Mouse (Mus musculus) gastrocnemius, adult 8-10 months (tissue): ENCODE measurements at regions not wholly inside any gene's neighbourhood (a gene's known extent, or its start where the extent isn't known, plus 50 kb on each side); places are given as distances from the start of the nearest gene placed in this dataset.

Experiments used
- DNase-seq, 2 experiments: peaks; one replicate each; pipeline ENCODE4 v3.0.0; 2022; ENCODE audit warnings: low spot score in 2 of 2

DNA sequence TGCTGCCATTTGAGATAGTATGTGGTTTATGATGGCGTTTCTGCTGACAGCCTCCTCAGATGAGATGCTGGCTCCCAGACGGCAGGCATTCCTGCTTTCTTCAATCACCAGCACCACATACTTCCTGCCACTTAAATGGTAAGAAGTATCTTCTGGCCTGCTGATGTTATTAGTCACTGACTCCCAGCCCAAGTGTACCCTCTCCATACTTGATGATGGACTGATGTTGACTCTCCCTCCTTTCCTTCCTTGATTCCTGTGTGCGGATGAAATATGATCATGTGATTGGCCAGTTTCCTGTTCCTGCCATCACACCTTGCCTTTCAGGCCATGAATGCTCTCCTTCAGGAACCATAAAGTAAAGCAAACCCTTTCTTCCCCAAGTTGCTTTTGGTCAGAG, 50.8 kb upstream of the Rpl10-ps3 start:
- DNase-seq = no peak

DNA sequence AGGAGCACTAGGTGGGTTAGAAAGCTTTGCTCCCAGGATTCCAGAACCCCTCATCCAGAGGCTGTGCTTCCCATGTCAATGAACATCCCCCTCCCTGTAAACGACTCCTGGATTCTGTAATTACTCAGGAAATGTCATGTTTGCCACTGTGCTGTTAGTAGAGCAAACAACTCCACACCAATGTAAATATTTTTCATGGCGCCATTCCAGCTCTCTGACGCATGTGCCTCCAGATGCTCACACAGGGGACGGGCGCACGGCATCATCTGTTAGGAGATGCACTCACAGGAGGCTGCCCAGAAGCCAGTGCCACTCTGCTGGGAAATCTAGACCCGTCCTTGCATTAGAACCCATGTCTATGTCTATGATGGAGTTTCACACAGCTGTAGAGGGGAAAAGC, 51.3 kb upstream of the Rpl10-ps3 start:
- DNase-seq = no peak

DNA sequence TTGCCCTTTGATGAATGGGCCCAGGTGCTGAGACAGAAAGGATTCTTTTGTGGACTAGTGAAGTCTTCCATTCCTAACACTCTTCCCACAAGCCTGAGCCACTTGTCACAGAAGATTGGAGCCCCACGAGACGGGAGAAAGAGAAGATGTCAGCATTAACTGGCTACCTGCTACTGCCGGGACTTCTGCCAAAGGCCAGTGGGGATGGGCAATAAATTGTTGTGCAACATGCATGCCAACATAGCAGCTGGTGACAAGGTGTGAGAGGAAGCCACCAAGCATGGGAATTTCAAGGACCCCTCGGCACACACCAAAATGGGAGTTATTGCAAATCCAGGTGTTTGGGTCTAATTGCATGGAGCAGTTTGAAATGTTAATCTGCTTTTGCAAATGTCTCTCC, 63.6 kb upstream of the Rpl10-ps3 start:
- no peak for DNase-seq

DNA sequence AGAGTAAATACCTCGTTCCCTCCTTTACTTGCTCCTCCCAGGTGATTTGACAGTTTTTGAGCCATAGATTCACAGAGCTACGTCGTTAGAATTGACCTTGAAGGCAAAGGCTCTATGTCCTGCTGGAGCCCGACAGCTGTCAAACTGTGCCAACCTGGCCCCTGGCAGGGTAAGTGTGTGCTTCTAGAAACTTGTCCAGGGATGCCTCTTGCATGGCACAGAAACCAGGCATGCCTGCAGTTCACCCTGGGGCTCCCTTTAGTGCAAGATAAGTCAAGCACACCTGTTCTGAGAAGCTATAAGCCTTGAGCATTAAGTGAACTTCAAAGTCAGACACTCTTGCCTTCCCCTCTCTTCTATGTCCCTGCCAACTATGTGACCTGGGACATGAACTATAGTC, 64.1 kb upstream of the Rpl10-ps3 start:
- no peak for DNase-seq

DNA sequence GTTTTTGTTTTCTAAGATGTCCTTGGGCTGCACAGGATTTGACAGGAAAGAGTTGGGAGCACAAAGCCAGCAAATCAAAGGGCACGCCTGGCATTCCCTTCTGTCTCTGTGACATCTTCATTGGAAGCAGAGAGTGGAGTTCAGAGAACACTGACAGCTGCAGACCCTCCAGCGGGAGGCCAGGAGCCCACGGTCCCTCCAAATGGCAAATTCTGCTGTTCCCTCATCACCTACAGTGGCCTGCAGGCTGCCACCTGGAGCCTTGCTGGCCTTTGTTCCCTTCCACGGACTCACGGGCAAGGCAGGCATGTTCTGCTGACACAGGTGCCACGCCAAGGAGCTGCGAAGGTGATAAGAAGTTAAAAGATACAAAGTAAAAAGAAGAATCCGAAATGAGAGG, 68.2 kb upstream of the Rpl10-ps3 start:
- no peak for DNase-seq

DNA sequence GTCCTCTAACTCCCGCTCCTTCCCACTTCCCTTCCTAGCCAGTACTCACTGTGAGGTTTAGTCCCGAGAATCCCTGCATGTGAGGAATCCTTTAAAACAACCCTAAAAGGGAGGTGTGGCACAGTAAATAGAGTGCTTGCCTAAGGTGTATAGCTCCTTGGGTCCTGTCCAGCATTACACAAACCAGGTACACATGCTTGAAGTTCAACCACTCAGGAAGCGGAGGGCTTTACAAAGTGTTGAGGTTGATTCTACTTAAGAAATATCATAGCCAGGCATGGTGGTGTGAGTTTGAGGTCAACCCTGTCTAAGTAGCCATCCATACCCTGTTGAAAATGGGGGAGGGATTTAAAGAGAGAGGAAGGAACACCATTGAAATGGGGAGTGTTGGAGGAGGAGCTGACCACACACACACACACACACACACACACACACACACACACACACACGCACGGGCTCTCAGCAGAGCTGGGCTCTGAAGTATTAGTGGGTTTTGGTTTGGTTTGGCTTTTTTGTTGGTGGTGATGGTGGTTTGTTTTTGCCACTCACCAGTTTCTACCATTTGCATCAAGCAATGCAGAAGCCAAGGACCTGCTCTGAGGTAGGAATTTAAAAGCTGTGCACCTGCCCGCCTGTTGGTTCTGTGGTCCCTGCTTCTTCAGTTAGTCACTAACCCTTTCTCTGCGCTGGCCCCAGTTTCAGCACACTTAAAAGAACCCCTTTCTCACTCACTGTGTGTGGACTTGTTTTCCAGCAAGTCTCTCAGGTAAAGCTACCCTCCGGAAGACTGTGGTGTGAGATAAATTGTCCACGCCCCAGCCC, 69.0 kb upstream of the Rpl10-ps3 start:
- DNase-seq = no peak

DNA sequence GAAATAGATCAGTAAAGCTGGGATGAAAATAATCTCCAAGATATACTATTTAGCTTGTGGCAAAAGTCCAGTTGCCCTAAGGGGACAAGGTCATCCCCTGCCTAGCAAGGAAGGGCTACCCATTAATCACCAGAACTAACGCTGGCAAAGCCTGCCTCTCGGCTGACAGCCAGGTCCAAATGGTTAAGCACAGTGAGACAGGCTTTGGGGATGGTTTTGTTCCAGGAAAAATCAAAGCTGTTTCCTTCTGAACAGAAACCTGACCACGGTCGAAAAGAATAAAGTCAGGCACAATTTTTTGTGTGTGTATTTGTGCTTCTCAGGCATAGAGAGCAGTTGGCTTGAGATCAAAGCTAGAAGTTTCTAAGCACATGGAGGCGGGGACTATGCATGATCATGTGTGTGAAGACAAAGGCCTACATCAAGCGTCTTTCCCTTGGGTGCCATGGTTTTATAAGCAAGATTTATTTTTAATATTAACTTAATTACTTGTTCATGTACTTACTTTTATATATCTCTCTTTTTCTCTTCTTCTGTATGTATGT, 70.1 kb upstream of the Rpl10-ps3 start:
- DNase-seq = no peak

DNA sequence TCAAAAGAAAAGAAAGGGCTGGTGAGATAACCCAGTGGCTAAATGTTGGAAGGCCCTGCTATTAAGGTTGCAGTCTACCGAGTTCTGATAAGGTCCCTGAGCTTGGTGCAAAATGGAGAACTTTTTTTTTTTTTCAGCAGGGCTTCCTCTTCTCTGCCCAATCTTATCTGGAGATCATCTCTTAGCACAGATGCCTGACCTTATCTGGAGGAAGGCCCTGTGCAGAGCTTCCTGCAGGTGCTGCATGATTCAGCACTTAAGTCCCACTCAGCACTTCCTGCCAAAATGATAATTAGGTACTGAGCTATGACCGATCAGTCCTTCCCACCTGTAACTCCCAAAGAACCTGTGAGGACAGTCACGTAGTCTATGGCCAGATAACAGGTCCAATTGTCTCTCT, 71.9 kb upstream of the Rpl10-ps3 start:
- no peak for DNase-seq

DNA sequence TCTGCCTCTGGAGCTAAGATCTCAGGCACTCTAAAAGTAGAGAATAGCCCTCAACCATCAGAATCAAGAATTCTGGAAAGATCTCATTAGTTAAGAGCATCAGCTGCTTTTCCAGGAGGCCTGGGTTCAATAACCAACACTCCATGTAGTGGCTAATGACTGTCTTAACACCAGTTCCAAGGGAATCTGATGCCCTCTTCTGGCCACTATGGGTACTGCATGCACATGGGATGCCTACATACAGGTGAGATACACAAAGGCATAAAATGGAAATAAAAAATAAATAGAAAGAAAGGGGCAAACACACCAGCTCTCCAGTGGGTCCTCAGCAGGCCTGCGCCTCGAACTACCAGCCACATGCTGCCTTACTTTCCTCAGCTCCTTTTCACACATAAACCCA, 73.3 kb upstream of the Plet1 start:
- DNase-seq = no peak

DNA sequence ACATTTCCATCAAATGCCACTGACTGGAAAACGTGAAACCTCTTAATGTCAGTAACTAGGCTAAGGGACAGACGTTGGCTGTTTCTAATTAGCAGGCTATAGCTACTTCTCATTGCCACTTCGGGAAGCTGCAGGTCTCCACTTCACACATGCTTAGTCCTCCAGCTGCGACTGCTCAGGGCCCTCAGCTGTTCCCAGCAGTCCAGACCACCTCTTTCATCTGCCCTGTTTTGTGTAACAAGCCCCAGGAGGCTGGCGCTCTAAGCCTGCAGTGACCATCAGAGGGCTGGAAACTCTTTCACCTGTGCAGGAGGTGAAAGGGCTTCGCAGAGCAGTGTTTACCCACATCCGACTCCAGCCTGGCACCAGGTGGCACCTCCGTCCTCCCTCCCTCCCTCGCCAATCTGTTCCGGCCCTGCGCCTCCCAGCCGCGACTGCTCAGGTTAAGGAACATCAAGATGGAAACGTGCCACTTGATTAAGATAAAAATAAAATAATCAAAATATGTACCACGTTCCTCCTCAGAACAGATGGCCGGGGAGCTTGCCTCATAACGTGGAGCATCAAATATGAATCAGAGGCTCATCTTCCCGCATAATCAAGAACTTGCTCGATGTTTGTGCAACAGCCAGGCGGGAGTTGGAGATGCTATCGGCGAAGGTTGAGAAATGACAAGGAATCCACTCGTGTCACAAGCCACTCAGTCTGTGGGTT, 72.6 kb upstream of the Plet1 start:
- DNase-seq = no peak

DNA sequence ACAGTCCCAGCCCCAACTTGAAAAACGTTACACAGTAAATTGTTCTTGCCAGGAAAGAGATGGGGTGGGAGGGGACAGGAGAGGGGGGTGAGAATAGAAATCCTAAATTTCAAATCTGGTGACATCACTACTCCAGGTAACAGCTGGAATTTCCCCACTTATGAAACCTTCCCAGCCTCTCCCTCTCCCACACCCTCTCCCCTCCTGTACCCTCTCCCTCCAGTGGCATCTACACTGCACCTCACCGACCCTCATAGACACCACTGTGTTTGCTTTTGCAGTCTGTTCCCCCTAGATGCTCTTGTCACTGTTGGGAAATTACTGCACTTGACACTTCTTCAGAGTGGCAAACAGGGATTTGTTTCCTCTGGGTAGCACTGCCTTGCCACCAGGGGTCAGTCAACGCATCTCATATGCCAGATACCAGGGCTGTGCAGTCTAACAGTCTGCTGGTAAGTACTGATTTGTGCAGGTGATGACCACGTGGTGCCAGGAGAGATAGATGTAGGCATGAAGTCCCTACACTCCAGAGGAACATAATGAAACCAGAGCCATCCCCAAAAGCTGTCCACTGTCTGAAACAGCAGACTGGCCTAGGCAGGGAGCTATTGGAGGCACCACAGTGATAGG, 68.3 kb upstream of the Plet1 start:
- DNase-seq = no peak

DNA sequence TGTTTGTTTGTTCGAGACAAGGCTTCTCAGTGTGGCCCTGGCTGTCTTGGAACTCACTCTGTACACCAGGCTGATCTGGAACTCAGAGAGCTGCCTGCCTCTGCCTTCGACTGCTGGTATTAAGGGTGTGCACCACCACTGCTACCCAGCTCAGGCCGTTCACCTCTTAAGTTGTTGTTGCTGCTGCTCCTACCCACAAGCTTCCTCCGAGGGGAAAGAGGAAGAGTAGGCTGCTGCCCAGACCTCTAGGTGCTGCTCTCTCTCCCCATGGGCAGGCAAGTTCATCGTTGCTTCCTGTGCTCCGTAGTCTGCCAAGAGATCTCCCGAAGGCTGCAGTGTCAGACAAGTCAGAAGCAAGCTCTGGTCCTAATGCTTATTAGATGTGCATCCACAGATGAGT, 64.2 kb upstream of the Plet1 start:
- DNase-seq = no peak

DNA sequence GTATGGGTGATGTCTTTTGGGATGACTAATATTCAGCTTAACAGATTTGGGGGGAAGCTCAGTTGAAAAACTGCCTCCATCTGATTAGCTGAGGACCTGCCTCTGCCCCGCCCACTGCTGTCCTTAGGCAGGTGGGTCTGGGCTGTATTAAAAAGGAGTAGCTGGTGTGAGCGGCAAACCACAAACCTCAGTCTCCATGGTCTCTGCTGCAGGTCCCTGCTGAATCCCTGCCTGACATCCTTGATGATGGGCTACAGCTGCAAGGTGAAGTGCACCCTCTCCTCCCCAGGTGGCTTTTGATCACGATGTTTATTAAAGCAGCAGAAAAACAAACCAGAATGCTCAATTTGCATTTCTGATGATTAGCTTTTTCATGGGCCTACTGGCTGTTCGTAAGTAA, 60.8 kb upstream of the Plet1 start:
- DNase-seq = no peak

DNA sequence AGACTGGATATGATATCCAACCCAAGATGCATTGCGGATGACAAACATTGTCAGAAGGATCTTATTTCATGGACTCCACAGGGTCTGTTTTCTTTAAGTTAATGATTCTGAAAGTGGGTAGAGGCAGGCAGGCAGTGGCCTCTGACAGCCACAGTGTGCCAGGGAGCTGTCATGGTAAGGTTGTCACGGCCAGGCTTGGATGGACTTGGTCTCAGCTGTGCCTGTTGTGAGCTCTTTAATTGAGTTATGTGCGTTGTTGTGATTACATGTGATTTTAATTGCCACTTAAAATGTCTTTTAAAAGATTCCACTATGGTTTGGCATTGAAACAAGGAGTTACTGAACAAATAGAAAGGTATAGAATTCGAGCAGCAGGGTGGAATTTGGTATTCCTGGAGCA, 60.3 kb upstream of the Plet1 start:
- no peak for DNase-seq

DNA sequence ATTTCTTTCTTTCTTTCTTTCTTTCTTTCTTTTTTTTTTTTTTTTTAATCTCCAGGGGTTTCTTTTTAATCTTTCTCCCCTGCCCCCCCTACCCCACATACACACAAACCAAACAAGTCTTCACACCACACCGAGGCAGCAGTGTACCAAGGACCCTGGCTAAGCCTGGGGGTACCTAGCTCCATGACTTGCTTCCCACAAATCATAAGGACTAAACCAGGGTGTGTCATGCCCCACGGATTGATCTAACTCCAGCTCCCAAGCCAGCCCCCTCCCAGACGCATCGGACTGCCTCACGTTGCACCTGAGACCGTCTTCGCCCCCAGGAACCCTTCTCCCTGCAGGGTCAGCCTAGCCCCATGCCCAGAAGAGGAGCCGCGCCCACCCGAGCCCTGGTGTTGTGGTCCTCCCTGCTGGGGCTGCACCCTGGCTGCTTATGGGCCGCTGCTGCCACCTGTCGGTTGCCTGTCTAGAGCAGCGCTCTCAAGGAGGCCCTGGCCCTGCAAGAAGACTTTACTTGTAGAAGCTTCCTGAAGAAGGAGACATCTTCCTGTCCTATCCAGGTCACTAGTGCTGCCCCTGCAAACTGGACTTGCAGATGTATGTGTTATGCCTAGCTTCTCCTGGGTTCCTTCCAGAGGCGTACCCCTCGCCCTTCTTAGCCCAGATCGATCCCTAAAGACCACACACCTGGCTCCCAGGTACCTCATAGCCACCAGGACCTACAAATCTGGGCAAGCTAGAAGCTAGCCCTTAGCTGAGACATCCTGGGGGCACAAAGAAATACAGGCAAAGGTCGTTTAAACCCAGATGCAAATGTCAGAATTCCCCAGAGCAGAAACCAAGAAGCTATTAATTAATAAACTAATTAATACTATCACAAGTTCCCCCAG, 56.2 kb upstream of the Plet1 start:
- peak; percentile 31 to 36 for DNase-seq

DNA sequence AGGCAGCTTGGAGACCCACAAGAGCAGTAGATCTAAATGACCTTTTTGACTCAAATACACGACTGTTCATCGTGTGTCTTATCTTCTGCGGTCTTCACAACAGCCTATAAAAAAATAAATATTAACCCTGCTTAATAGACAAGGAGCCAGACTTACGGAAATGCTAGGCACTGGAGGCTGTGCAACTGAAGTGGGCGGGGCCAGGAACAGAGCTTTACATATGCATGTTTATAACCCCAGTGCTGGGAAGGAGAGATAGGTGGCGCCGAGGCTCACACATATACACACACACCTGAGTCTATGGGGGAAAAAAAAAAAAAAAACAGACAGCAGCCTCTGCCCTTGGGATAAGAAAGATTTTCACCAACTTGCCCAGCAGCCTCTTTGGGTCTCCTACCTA, 55.6 kb upstream of the Plet1 start:
- no peak for DNase-seq

DNA sequence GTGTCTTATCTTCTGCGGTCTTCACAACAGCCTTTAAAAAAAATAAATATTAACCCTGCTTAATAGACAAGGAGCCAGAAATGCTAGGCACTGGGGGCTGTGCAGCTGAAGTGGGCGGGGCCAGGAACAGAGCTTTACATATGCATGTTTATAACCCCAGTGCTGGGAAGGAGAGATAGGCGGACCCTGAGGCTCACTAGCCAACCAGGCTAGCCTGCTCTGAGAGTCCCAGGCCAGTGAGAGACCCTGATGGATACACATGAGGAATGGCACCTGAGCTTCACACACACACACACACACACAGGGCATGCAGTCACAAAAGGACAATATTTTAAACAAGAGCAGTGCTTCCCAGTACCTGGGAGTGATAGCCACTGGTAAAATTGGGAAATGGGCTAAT, 54.1 kb upstream of the Plet1 start:
- DNase-seq = no peak

DNA sequence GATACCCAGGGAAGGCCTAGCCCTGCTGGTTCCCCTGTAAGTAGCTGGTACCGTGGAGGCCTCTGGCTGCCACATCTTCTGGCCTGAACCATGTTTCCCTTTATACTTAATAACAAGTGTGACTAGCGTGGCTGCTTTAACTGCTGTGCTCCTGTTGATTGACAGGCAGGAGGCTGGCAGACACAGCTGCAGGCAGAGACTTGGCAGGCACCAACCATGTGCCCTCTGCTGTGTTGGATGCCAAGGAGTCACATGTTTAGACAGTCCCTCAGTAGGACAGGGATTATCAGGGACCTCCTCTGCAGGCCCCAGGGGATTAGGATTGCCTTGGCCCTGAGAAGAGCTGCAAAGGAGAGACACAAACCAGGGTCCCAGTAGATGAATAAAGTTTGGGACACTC, 53.6 kb upstream of the Plet1 start:
- DNase-seq = peak in 1 of 2 experiments; percentile 31

DNA sequence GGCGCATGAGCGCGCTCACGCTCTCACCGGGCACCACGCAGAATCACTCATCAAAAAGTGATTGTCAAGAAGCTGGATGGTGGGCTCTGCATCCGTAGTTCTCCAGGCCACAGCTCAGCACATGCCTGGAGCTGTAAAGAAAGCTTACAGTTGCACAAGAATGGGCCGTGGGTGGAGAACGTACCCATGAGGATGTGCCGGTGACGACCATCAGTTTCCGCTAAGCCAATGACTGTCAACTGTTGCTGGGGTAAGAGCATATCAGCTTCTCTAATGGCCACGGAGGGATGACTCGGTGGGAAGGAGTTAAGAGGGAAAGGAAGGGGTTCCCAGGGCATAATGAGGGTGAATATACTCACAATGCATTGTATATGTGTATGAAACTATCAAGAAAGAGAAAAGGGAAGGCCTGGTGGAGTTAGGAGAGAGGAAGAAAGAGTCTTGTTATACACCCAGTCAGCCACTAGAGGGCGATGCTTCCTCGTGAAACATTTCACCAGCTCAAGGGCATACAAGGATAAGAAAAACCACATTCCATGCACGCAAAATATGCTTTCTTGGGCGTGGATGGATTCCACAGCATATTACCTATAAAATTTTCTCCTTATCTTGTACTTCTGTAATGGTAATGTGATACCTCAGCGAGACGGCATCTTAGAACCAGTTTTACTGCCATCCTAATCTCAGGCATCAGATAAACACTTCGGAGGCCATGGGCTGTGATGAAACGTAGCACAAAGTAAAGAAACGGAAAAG, 50.4 kb upstream of the Plet1 start:
- DNase-seq = peak in 1 of 2 experiments; percentile 13
